Mouse (Mus musculus) hindbrain, postnatal 0 days (tissue): ENCODE measurements at regions not wholly inside any gene's neighbourhood (a gene's known extent, or its start where the extent isn't known, plus 50 kb on each side); places are given as distances from the start of the nearest gene placed in this dataset.

Experiments
- ATAC-seq: fragments of 200-750 bp; cut with Nextera tagmentation; 2 replicates; pipeline ENCODE4 v1.8.0; 2017; ENCODE audit warnings: mild to moderate bottlenecking, moderate TSS enrichment, moderate library complexity
- DNase-seq: peaks from one replicate; pipeline ENCODE4 v3.0.0-alpha.2; 2015; ENCODE audit warnings: low spot score
- H3K27ac ChIP-seq: fragments of 300-500 bp; sonication (generic); 2 replicates; pipeline ENCODE4 v1.5.1; 2014; ENCODE audit warnings: mild to moderate bottlenecking
- H3K27me3 ChIP-seq: fragments of 300-500 bp; sonication (generic); 2 replicates; pipeline ENCODE4 v1.6.1; 2014; ENCODE audit warnings: low read length, mixed read lengths; ENCODE audit not compliant: insufficient read depth
- H3K36me3 ChIP-seq: fragments of 300-500 bp; sonication (generic); 2 replicates; pipeline ENCODE4 v1.6.1; 2014; ENCODE audit warnings: low read length, mixed read lengths; ENCODE audit not compliant: insufficient read depth
- H3K4me1 ChIP-seq: fragments of 300-500 bp; sonication (generic); 2 replicates; pipeline ENCODE4 v1.6.1; 2014; ENCODE audit warnings: antibody characterized with exemption, low read length, mixed read lengths; ENCODE audit not compliant: insufficient read depth
- H3K4me2 ChIP-seq: fragments of 300-500 bp; sonication (generic); 2 replicates; pipeline ENCODE4 v1.6.1; 2014; ENCODE audit warnings: low read depth, mild to moderate bottlenecking, low read length, moderate library complexity, mixed read lengths
- H3K4me3 ChIP-seq: fragments of 300-500 bp; sonication (generic); 2 replicates; pipeline ENCODE4 v1.5.1; 2014; ENCODE audit warnings: low read length
- H3K9ac ChIP-seq: fragments of 300-500 bp; sonication (generic); replicated peaks from 2 replicates; pipeline ENCODE4 v1.6.1; 2014; ENCODE audit warnings: mild to moderate bottlenecking, low read length, moderate library complexity, mixed read lengths
- H3K9me3 ChIP-seq: fragments of 300-500 bp; sonication (generic); 2 replicates; pipeline ENCODE4 v1.6.1; 2016; ENCODE audit warnings: low read length, mixed read lengths
- CTCF ChIP-seq: IDR thresholded peaks from 2 replicates; pipeline ENCODE4 v1.5.1; 2016; ENCODE audit warnings: antibody characterized with exemption, control low read depth, low read depth
- WGBS: fragments of 180-500 bp; shearing (Covaris S2); extraction: QIAGEN DNeasy Blood & Tissue Kit; methylation state at CpG from one replicate; pipeline ENCODE4 v1.1.7; 2014; 5-methylcytosine and 5-hydroxymethylcytosine counted together

GRCm38 (mm10) chr2:133156537-133156936, 210.8 kb upstream of the Fermt1 start:
- DNase-seq = peak; percentile 26
- 62% methylated on average over 3 of the region's 3 CpGs for WGBS
- peak; percentile 43; the same call in 1 of the 2 replicates for TF ChIP-seq CTCF

GRCm38 (mm10) chr2:133158206-133158605, 212.5 kb upstream of the Fermt1 start:
- H3K27me3 ChIP-seq = no peaks in the 10 kb centered on the region
- ATAC-seq (no peak), DNase-seq (no peak)
- H3K4me2 ChIP-seq = no peak overlapping the region
- H3K4me1 ChIP-seq = no peaks in the 10 kb centered on the region
- TF ChIP-seq CTCF = no peak
- no peak overlapping the region for H3K27ac ChIP-seq
- WGBS = 37% methylated on average over 8 of the region's 8 CpGs
- no peaks in the 10 kb centered on the region for H3K9me3 ChIP-seq
- no peak overlapping the region for H3K4me3 ChIP-seq
- H3K36me3 ChIP-seq = no peaks in the 10 kb centered on the region
- H3K9ac ChIP-seq = no peak overlapping the region

More at GRCm38 (mm10) chr2:133156537-133156936, 210.8 kb upstream of the Fermt1 start:
- H3K4me2 ChIP-seq = no peak overlapping the region
- H3K36me3 ChIP-seq = no peaks in the 10 kb centered on the region
- ATAC-seq = no peak
- H3K4me3 ChIP-seq = no peak overlapping the region
- H3K27me3 ChIP-seq = no peaks in the 10 kb centered on the region
- no peaks in the 10 kb centered on the region for H3K4me1 ChIP-seq
- no peak overlapping the region for H3K9ac ChIP-seq
- no peaks in the 10 kb centered on the region for H3K9me3 ChIP-seq
- H3K27ac ChIP-seq = no peak overlapping the region

GRCm38 (mm10) chr2:133159398-133159797, 213.7 kb upstream of the Fermt1 start:
- TF ChIP-seq CTCF = no peak
- WGBS = 37% methylated on average over 2 of the region's 2 CpGs
- Histone ChIP-seq H3K36me3 (no peaks in the 10 kb centered on the region), H3K27me3 (no peaks in the 10 kb centered on the region), H3K9me3 (no peaks in the 10 kb centered on the region), H3K4me1 (no peaks in the 10 kb centered on the region), H3K4me3 (no peak overlapping the region), H3K4me2 (no peak overlapping the region), H3K27ac (no peak overlapping the region), H3K9ac (no peak overlapping the region)
- DNase-seq (no peak), ATAC-seq (no peak)

- DNase-seq (no peak), ATAC-seq (no peak)
- no peak for TF ChIP-seq CTCF
- Histone ChIP-seq H3K4me3 (no peak overlapping the region), H3K27ac (no peak overlapping the region), H3K4me1 (no peaks in the 10 kb centered on the region), H3K9ac (no peak overlapping the region), H3K4me2 (no peak overlapping the region), H3K36me3 (no peaks in the 10 kb centered on the region), H3K9me3 (no peaks in the 10 kb centered on the region), H3K27me3 (no peaks in the 10 kb centered on the region)
- WGBS = 82% methylated on average over 3 of the region's 3 CpGs
Observed at GRCm38 (mm10) chr2:133176411-133176810, 230.7 kb upstream of the Fermt1 start.

- no peak overlapping the region for H3K9ac ChIP-seq
- no peaks in the 10 kb centered on the region for H3K9me3 ChIP-seq
- 96% methylated on average over 1 of the region's 1 CpGs for WGBS
- H3K36me3 ChIP-seq = no peaks in the 10 kb centered on the region
- DNase-seq (no peak), ATAC-seq (no peak)
- H3K4me3 ChIP-seq = no peak overlapping the region
- H3K4me2 ChIP-seq = no peak overlapping the region
- H3K27ac ChIP-seq = no peak overlapping the region
- TF ChIP-seq CTCF = no peak
- no peaks in the 10 kb centered on the region for H3K27me3 ChIP-seq
- no peaks in the 10 kb centered on the region for H3K4me1 ChIP-seq
Observed at GRCm38 (mm10) chr2:133181216-133181615, 235.5 kb upstream of the Fermt1 start.

- H3K4me3 ChIP-seq = no peak overlapping the region
- ATAC-seq (no peak), DNase-seq (no peak)
- no peaks in the 10 kb centered on the region for H3K9me3 ChIP-seq
- WGBS = 48% methylated on average over 4 of the region's 4 CpGs
- H3K4me1 ChIP-seq = no peaks in the 10 kb centered on the region
- no peak overlapping the region for H3K27ac ChIP-seq
- no peaks in the 10 kb centered on the region for H3K36me3 ChIP-seq
- no peak overlapping the region for H3K9ac ChIP-seq
- H3K4me2 ChIP-seq = no peak overlapping the region
- no peaks in the 10 kb centered on the region for H3K27me3 ChIP-seq
- no peak for TF ChIP-seq CTCF
Observed at GRCm38 (mm10) chr2:133182920-133183319, 237.2 kb upstream of the Fermt1 start.

GRCm38 (mm10) chr2:133204295-133204866, 258.7 kb upstream of the Fermt1 start:
- Histone ChIP-seq H3K4me1 (no peaks in the 10 kb centered on the region), H3K27me3 (no peaks in the 10 kb centered on the region), H3K9me3 (no peaks in the 10 kb centered on the region), H3K4me3 (no peak overlapping the region), H3K9ac (no peak overlapping the region), H3K4me2 (no peak overlapping the region), H3K27ac (no peak overlapping the region), H3K36me3 (no peaks in the 10 kb centered on the region)
- WGBS = 32% methylated on average over 5 of the region's 5 CpGs
- ATAC-seq (no peak), DNase-seq (no peak)
- no peak for TF ChIP-seq CTCF
